Mouse (Mus musculus) heart, adult 2 months (tissue): ENCODE data around the gene Lpar1.

ENCODE experiments used
- CTCF ChIP-seq: fragments of 200-600 bp; IDR thresholded peaks from 2 replicates; pipeline ENCODE4 v1.8.1; 2022; ENCODE audit warnings: antibody characterized with exemption, mild to moderate bottlenecking, moderate library complexity
- POLR2A ChIP-seq: fragments of 200-500 bp; IDR thresholded peaks from 2 replicates; pipeline ENCODE4 v1.6.1; 2011; ENCODE audit warnings: mild to moderate bottlenecking, low read depth, low read length, control low read depth; ENCODE audit not compliant: insufficient read depth

DNA sequence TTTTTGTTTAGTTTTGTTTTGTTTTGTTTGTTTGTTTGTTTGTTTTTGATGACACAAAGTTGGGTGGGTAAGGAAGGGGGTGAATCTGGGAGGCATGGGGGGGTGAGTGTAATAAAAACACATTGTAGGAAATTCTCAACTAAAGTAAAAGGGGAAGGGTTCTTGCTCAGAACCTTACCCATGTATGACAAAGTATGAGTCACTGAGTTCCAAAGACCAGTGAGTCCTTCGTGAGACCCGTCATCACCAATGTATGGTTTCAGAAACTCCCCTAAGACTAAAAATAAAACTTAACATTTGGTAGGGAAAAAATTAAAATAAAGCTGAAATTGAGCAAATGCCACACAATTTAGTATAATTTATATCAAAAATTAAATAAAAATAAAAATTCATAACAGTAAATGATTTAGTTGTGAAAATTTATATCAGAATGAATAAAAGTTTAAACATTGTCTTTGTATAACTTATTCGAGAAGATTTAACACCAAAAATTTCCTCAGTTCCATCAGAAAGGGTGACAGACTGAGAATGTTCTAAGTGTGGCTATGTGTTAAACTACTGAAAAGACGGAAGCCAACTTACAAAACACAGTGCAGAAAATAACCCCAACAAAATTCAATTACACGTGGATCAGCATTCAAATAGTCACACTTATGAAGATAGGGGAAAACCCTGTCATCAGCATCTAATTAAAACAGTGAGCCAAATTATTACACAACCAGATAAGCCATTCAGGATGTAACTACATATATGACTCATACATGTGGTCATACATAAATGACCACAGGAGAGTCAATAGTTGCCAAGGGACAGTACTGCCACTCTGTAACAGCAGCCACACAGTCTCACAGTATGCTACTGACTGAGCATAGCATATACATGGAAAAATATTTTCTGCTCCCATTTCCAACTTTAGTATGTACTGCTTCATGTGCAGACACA, 83.8 kb downstream of the Lpar1 start:
- TF ChIP-seq POLR2A = no peak
- no peak for TF ChIP-seq CTCF
